Mouse (Mus musculus): ENCODE results near the gene Clic5. TPM values are rescaled to one million over a fixed set of nuclear protein-coding genes. Genes with fewer than 3 reads are reported as not detected.

Gene Clic5
- total and polyA plus RNA-seq, 3 experiments: 33.2 to 171 (median 128) TPM

DNA sequence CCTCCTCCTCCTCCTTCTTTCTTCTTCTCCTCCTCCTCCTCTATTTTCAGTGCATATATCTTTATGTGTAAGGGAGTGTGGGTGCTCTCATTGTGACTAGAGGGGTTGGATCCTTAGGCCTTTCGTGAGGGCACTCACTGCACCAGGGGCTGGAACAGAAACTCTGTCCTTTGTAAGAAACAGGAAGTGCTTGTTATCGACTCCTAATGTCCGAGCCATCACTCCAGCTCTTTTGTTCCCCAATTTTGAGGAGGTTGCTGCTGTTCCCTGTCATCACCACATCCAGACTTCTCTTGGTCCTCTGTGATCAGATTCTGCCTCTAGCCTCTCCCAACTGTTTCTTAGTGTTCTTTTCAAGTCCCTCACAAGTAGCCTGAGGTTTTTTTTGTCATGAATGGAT lies 64.3 kb downstream of the Clic5 start:
- peaks cover 10% of the 10 kb centered on the region for H3K4me1 ChIP-seq (ENCODE audit: control insufficient read depth, insufficient read depth, low read length)
- H3K27ac ChIP-seq: no peak overlapping the region
- intact Hi-C loops (cut with DNase I): no loop called here
- H3K4me3 ChIP-seq: no peak overlapping the region
- no peaks in the 10 kb centered on the region for H3K27me3 ChIP-seq (ENCODE audit: control insufficient read depth, insufficient read depth, low read length)
- H3K9ac ChIP-seq (ENCODE audit: low read depth, low read length): no peak overlapping the region
- peaks cover 14% of the 10 kb centered on the region; the same call in 1 of the 2 replicates for H3K36me3 ChIP-seq (ENCODE audit: control insufficient read depth, insufficient read depth, low read length)
- TF ChIP-seq CTCF (IDR thresholded peaks at IDR 0.05): no peak
- no peak for TF ChIP-seq POLR2A (IDR thresholded peaks at IDR 0.05; ENCODE audit: insufficient read depth, low read depth, low read length)
- TF ChIP-seq EP300 (IDR thresholded peaks at IDR 0.05; ENCODE audit: insufficient read depth, low read depth, low read length): no peak
- H3K79me2 ChIP-seq (replicated peaks; ENCODE audit: control insufficient read depth, insufficient read depth, low read length): no peaks in the 10 kb centered on the region
- WGBS: 36% methylated on average over 3 of the region's 3 CpGs
- no peak for DNase-seq

DNA sequence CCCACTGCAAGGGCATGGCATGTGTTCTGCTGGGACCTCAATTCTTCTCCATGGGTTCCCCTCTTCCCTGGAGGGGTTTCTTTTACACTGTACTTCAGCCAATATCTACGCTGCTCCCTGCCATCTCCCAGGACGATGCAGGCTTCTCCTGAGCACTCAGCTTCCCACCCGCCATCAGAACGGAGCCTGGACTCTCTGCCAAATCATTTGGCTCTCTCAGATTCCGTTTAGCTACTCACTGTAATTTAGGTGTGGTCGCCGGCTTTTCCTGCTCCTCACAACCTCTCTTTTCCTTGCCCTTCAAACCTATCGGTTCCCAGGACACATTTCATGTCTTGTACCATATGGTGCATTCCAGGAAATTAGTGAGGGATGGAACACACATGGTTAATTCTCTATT lies 66.3 kb downstream of the Clic5 start:
- peaks cover under 1% of the 10 kb centered on the region; the same call in 1 of the 2 replicates for H3K79me2 ChIP-seq (replicated peaks; ENCODE audit: control insufficient read depth, insufficient read depth, low read length)
- H3K9ac ChIP-seq (ENCODE audit: low read depth, low read length): peak overlapping the region; percentile 33; the same call in 1 of the 2 replicates
- WGBS: 24% methylated on average over 8 of the region's 8 CpGs
- H3K27me3 ChIP-seq (ENCODE audit: control insufficient read depth, insufficient read depth, low read length): no peaks in the 10 kb centered on the region
- no peak overlapping the region for H3K4me3 ChIP-seq
- H3K4me1 ChIP-seq (ENCODE audit: control insufficient read depth, insufficient read depth, low read length): peaks cover 6% of the 10 kb centered on the region
- H3K36me3 ChIP-seq (ENCODE audit: control insufficient read depth, insufficient read depth, low read length): peaks cover 6% of the 10 kb centered on the region; the same call in 1 of the 2 replicates
- TF ChIP-seq EP300 (IDR thresholded peaks at IDR 0.05; ENCODE audit: insufficient read depth, low read depth, low read length): no peak
- 0 out of 2 replicates have a peak, but pooled peaks have one; percentile 2 for TF ChIP-seq CTCF (IDR thresholded peaks at IDR 0.05)
- no peak for TF ChIP-seq POLR2A (IDR thresholded peaks at IDR 0.05; ENCODE audit: insufficient read depth, low read depth, low read length)
- H3K27ac ChIP-seq: peak overlapping the region; percentile 68
- DNase-seq: no peak
- intact Hi-C loops (cut with DNase I): loop anchor here (5.0 kb wide), 2 partner anchors 177 to 1118 kb away; partner anchors contain the start of gene Enpp5

DNA sequence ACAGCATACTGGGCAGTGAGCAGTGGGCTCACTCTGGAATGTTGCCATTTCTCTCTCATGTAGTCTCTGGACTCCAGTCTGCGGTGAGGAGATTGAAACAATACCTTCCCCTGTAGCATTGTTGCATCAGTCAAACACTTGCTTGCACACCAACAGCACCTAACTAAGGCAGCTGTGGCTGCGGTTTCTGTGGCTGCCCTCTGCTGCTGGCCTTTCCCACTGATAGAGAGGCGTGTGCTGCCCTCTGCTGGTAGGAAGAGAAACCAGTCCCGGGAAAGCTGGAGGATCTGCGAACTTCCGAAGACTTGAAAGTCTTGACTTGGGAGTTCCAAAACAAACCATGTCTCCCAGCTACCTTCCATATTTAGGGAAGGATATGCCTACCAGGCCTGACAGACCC lies 68.2 kb downstream of the Clic5 start:
- peak; percentile 80 to 82 for DNase-seq
- H3K79me2 ChIP-seq (replicated peaks; ENCODE audit: control insufficient read depth, insufficient read depth, low read length): peaks cover 2% of the 10 kb centered on the region; the same call in 1 of the 2 replicates
- no peak overlapping the region for H3K4me3 ChIP-seq
- 3% methylated on average over 6 of the region's 6 CpGs for WGBS
- no peak overlapping the region for H3K9ac ChIP-seq (ENCODE audit: low read depth, low read length)
- H3K36me3 ChIP-seq (ENCODE audit: control insufficient read depth, insufficient read depth, low read length): no peaks in the 10 kb centered on the region
- TF ChIP-seq CTCF (IDR thresholded peaks at IDR 0.05) (no peak; the same call in none of the 2 replicates), POLR2A (IDR thresholded peaks at IDR 0.05; ENCODE audit: insufficient read depth, low read depth, low read length) (no peak), EP300 (IDR thresholded peaks at IDR 0.05; ENCODE audit: insufficient read depth, low read depth, low read length) (peak; percentile 97)
- H3K27ac ChIP-seq: peak overlapping the region; percentile 42; the same call in 1 of the 2 replicates
- intact Hi-C loops (cut with DNase I): loop anchor here (1.0 to 5.0 kb wide), 5 partner anchors 28 to 1116 kb away; partner anchors contain the start of genes Clic5 and Enpp5
- H3K27me3 ChIP-seq (ENCODE audit: control insufficient read depth, insufficient read depth, low read length): no peaks in the 10 kb centered on the region
- H3K4me1 ChIP-seq (ENCODE audit: control insufficient read depth, insufficient read depth, low read length): peaks cover 7% of the 10 kb centered on the region

DNA sequence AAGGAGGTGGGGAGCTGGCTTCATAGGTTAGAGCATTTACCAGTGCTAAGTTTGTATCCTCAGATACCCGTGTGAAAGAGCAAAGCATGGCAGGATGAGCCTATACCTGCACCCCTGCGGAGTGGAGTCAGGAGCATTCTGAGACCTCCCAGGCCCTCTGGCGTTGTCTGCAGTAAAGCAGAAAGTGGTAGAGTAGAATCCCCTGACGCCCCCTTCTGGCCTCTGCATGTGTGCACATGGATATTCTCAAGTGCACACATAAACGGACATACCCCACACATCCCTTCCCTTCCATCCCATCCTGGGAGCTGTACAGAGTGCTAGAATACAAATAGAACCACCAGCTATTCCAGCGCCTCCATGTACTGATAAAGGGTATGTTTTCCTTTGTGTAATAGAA lies 70.9 kb downstream of the Clic5 start:
- TF ChIP-seq EP300 (IDR thresholded peaks at IDR 0.05; ENCODE audit: insufficient read depth, low read depth, low read length) (no peak), POLR2A (IDR thresholded peaks at IDR 0.05; ENCODE audit: insufficient read depth, low read depth, low read length) (no peak), CTCF (IDR thresholded peaks at IDR 0.05) (peak; percentile 54)
- intact Hi-C loops (cut with DNase I): loop anchor here (5.0 kb wide), 2 partner anchors 182 to 1113 kb away; partner anchors contain the start of gene Enpp5
- Histone ChIP-seq H3K36me3 (ENCODE audit: control insufficient read depth, insufficient read depth, low read length) (no peaks in the 10 kb centered on the region), H3K27me3 (ENCODE audit: control insufficient read depth, insufficient read depth, low read length) (no peaks in the 10 kb centered on the region), H3K9ac (ENCODE audit: low read depth, low read length) (no peak overlapping the region), H3K4me1 (ENCODE audit: control insufficient read depth, insufficient read depth, low read length) (peaks cover 6% of the 10 kb centered on the region), H3K27ac (no peak overlapping the region), H3K4me3 (no peak overlapping the region), H3K79me2 (replicated peaks; ENCODE audit: control insufficient read depth, insufficient read depth, low read length) (peaks cover 2% of the 10 kb centered on the region; the same call in 1 of the 2 replicates)
- DNase-seq: no peak
- WGBS: 49% methylated on average over 6 of the region's 6 CpGs

DNA sequence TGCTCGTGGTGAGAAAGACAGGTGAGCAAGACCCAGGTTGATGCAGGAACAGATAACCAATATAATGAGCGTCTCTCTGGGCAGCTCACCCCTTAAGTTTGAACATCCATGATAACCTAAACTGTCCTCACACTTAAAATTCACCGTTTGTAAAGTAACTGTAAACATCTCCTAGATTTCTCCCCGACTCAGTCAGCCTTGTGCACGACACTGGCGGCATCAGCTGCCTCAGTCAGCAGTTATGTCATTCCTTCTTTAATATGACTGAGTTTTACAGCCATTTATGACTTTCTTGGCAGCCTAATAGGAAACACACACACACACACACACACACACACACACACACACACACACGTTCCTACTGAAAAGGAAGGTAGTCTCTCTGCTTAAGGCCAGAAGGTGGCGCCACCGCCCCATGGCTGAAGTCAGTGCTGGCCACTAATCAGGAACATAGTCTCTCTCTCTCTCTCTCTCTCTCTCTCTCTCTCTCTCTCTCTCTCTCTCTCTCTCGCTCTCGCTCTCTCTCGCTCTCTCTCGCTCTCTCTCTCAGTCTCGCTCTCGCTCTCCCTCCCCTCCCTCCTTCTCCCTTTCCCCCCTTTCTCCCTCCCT lies 73.3 kb downstream of the Clic5 start:
- no peak overlapping the region for H3K4me3 ChIP-seq
- no peak overlapping the region for H3K9ac ChIP-seq (ENCODE audit: low read depth, low read length)
- peak in 1 of 2 experiments; percentile 51 for DNase-seq
- TF ChIP-seq CTCF (IDR thresholded peaks at IDR 0.05) (peak; percentile 54), EP300 (IDR thresholded peaks at IDR 0.05; ENCODE audit: insufficient read depth, low read depth, low read length) (peak; percentile 67; the same call in 1 of the 2 replicates), POLR2A (IDR thresholded peaks at IDR 0.05; ENCODE audit: insufficient read depth, low read depth, low read length) (no peak)
- H3K4me1 ChIP-seq (ENCODE audit: control insufficient read depth, insufficient read depth, low read length): peaks cover 1% of the 10 kb centered on the region
- peaks cover 2% of the 10 kb centered on the region; the same call in 1 of the 2 replicates for H3K79me2 ChIP-seq (replicated peaks; ENCODE audit: control insufficient read depth, insufficient read depth, low read length)
- no peaks in the 10 kb centered on the region for H3K27me3 ChIP-seq (ENCODE audit: control insufficient read depth, insufficient read depth, low read length)
- no peak overlapping the region for H3K27ac ChIP-seq
- H3K36me3 ChIP-seq (ENCODE audit: control insufficient read depth, insufficient read depth, low read length): no peaks in the 10 kb centered on the region
- intact Hi-C loops (cut with DNase I): loop anchor here (5.0 to 10.0 kb wide), 4 partner anchors 473 to 1143 kb away; partner anchors contain the start of gene Supt3
- WGBS: 33% methylated on average over 9 of the region's 15 CpGs

DNA sequence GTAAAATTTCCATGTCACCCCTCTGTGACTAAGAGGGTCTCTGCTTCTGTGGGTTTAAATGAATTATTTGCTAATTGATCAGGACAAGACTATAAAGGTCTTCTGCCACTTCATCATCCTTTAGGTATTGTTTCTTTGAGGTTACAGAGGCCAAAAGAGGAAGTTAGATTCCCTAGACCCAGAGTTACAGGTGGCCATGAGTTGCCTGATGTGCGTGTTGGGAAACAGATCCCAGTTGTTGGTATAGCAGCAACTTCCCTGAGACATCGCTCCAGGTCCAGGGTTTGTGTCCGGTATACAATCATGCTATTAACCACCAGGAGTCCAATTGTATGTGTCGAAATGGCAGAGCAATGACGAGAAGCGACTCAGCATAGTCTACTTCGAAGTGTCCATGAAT lies 81.7 kb downstream of the Clic5 start:
- 87% methylated on average over 7 of the region's 7 CpGs for WGBS
- no peak for TF ChIP-seq EP300 (IDR thresholded peaks at IDR 0.05; ENCODE audit: insufficient read depth, low read depth, low read length)
- no peak for TF ChIP-seq POLR2A (IDR thresholded peaks at IDR 0.05; ENCODE audit: insufficient read depth, low read depth, low read length)
- TF ChIP-seq CTCF (IDR thresholded peaks at IDR 0.05): no peak
- Histone ChIP-seq H3K4me1 (ENCODE audit: control insufficient read depth, insufficient read depth, low read length) (no peaks in the 10 kb centered on the region), H3K27me3 (ENCODE audit: control insufficient read depth, insufficient read depth, low read length) (no peaks in the 10 kb centered on the region), H3K36me3 (ENCODE audit: control insufficient read depth, insufficient read depth, low read length) (peaks cover 5% of the 10 kb centered on the region), H3K79me2 (replicated peaks; ENCODE audit: control insufficient read depth, insufficient read depth, low read length) (peaks cover 2% of the 10 kb centered on the region; the same call in 1 of the 2 replicates), H3K9ac (ENCODE audit: low read depth, low read length) (no peak overlapping the region), H3K27ac (no peak overlapping the region), H3K4me3 (no peak overlapping the region)
- DNase-seq: no peak
- intact Hi-C loops (cut with DNase I): no loop called here

Data from heart, adult 2 months (tissue).